ENCODE assay signal across 8 mouse cellular contexts in genomic region chr7:135716968-135717557, GRCm38 (mm10). TPM values are rescaled to one million over a fixed set of nuclear protein-coding genes. Genes with fewer than 3 reads are reported as not detected.
A peak's percentile ranks its signal among the peaks of the same experiment; 100 is the strongest.
DNase-seq lines count a peak whose midpoint lies in the region; ATAC-seq and TF ChIP-seq lines count a peak whose summit lies in the region.

No protein-coding gene starts in this region.

- H3K27ac ChIP-seq in lung, postnatal 0 days (ENCODE audit: low read length), result peak overlapping the region; percentile 6; the same call in 1 of the 2 replicates
- H3K27ac ChIP-seq in forebrain, embryonic 10.5 days, result peak overlapping the region; percentile 99
- peak overlapping the region; percentile 67 for H3K27ac ChIP-seq in limb, embryonic 15.5 days

- H3K4me3 ChIP-seq in lung, postnatal 0 days (ENCODE audit: low read depth, low read length), result peak overlapping the region; percentile 83
- peak overlapping the region; percentile 89 for H3K4me3 ChIP-seq in forebrain, embryonic 10.5 days
- H3K4me3 ChIP-seq in limb, embryonic 15.5 days, result peak overlapping the region; percentile 88

- H3K27me3 ChIP-seq in lung, postnatal 0 days (replicated peaks; ENCODE audit: insufficient read depth, low read length), result no peaks in the 10 kb centered on the region
- H3K27me3 ChIP-seq in forebrain, embryonic 10.5 days (ENCODE audit: poor library complexity, severe bottlenecking), result no peaks in the 10 kb centered on the region
- no peaks in the 10 kb centered on the region for H3K27me3 ChIP-seq in limb, embryonic 15.5 days

- peak overlapping the region; percentile 91 for H3K4me2 ChIP-seq in lung, postnatal 0 days (replicated peaks; ENCODE audit: low read depth, low read length)
- peak overlapping the region; percentile 85 for H3K4me2 ChIP-seq in limb, embryonic 15.5 days

- no peaks in the 10 kb centered on the region for H3K36me3 ChIP-seq in lung, postnatal 0 days (ENCODE audit: insufficient read depth, low read length)
- H3K36me3 ChIP-seq in forebrain, embryonic 10.5 days (replicated peaks), result peaks cover 17% of the 10 kb centered on the region
- no peaks in the 10 kb centered on the region for H3K36me3 ChIP-seq in limb, embryonic 15.5 days

- 48% methylated on average over 7 of the region's 7 CpGs for WGBS in lung, postnatal 0 days
- WGBS in forebrain, embryonic 10.5 days, result 75% methylated on average over 7 of the region's 7 CpGs
- 41% methylated on average over 7 of the region's 7 CpGs for WGBS in limb, embryonic 15.5 days

- ATAC-seq in lung, postnatal 0 days, result no peak
- ATAC-seq in limb, embryonic 15.5 days (ENCODE audit: insufficient number of reproducible peaks, low FRiP score, low TSS enrichment, low read depth), result no peak

- no peak for TF ChIP-seq EP300 in lung, postnatal 0 days (IDR thresholded peaks at IDR 0.05)

- no peaks in the 10 kb centered on the region for H3K9me3 ChIP-seq in lung, postnatal 0 days (ENCODE audit: low read length)
- no peaks in the 10 kb centered on the region for H3K9me3 ChIP-seq in forebrain, embryonic 10.5 days
- no peaks in the 10 kb centered on the region for H3K9me3 ChIP-seq in limb, embryonic 15.5 days

- no peak for DNase-seq in lung, postnatal 0 days (ENCODE audit: low spot score)
- no peak for DNase-seq in lung, postnatal 36 days
- no peak for DNase-seq in forebrain, embryonic 10.5 days (ENCODE audit: extremely low spot score, low spot score)
- peak; percentile 39 for DNase-seq in thymus, postnatal 0 days (ENCODE audit: low spot score)
- DNase-seq in cerebellum, adult 8-10 months, result no peak
- DNase-seq in gastrocnemius, postnatal 14 days, result no peak
- no peak for DNase-seq in urinary bladder, postnatal 4 days (ENCODE audit: low spot score in 2 of 2)

- H3K9ac ChIP-seq in lung, postnatal 0 days (replicated peaks; ENCODE audit: low read depth), result peak overlapping the region; percentile 39; the same call in 1 of the 2 replicates
- 0 out of 2 replicates have a peak overlapping the region, but pooled peaks have one; percentile 17 for H3K9ac ChIP-seq in limb, embryonic 15.5 days

- peaks cover 4% of the 10 kb centered on the region; the same call in 1 of the 2 replicates for H3K4me1 ChIP-seq in lung, postnatal 0 days (ENCODE audit: insufficient read depth, low read depth, low read length)
- H3K4me1 ChIP-seq in forebrain, embryonic 10.5 days, result peaks cover 37% of the 10 kb centered on the region
- peaks cover 24% of the 10 kb centered on the region for H3K4me1 ChIP-seq in limb, embryonic 15.5 days

- TF ChIP-seq CTCF in lung, postnatal 0 days (IDR thresholded peaks at IDR 0.05), result no peak

- intact Hi-C loops in gastrocnemius, postnatal 14 days (cut with DNase I; ENCODE audit: low total_unique reads), result no loop called here

RNA-seq across cellular contexts. Expression of gene Mki67, which starts 0.9 kb away (rescaled TPM):
- polyA plus RNA-seq in lung, postnatal 0 days (2015; fragmentation: Nextera tagmentation; extraction: Ambion mirVana), result 2.8 and 4.7 TPM in 2 replicates
- polyA plus RNA-seq in forebrain, embryonic 10.5 days (2016; fragmentation: Nextera tagmentation; extraction: Ambion mirVana), result 50.9 and 53.4 TPM in 2 replicates
- 30.4 and 35.2 TPM in 2 replicates for polyA plus RNA-seq in limb, embryonic 15.5 days (2015; fragmentation: Nextera tagmentation; extraction: Ambion mirVana)
- 47.6 and 52.3 TPM in 2 replicates for polyA plus RNA-seq in thymus, postnatal 0 days (2015; fragmentation: Nextera tagmentation; extraction: Ambion mirVana)
- total RNA-seq in gastrocnemius, postnatal 14 days (2021), result 10 to 100 TPM; 11.1 to 12.8 TPM

Comparison
In these comparisons a context has a peak if more than half of its experiments do, and no peak if none do; other contexts are left out.
1. H3K27ac ChIP-seq: peak in every context shown above with its lines; median percentile 99 in forebrain, embryonic 10.5 days; 67 in limb, embryonic 15.5 days; 6 in lung, postnatal 0 days.